Mouse (Mus musculus): ENCODE measurements around the gene Naa15.
"Not testable (repeated sequence)": the region's sequence is repeated elsewhere in the genome, so short reads cannot be mapped to it uniquely, and the experiment has no call there.

The Naa15 gene

GRCm38 (mm10) chr3:51394881-51395280 lies 20.1 kb upstream of the Naa15 start:
- no peak for DNase-seq (ENCODE audit: low spot score)

GRCm38 (mm10) chr3:51395461-51396145 lies 19.3 kb upstream of the Naa15 start:
- DNase-seq (ENCODE audit: low spot score) = no peak

GRCm38 (mm10) chr3:51396219-51397068 lies 18.5 kb upstream of the Naa15 start, which contains the start of gene Mgarp:
Mgarp (minus strand) TSS chr3:51396738.
- peak; percentile 31 for DNase-seq (ENCODE audit: low spot score)

- no peak for DNase-seq (ENCODE audit: low spot score)
These were observed 17.1 kb upstream of the Naa15 start for GRCm38 (mm10) chr3:51397700-51398299.

- DNase-seq (ENCODE audit: low spot score) = no peak
These were observed 16.3 kb upstream of the Naa15 start for GRCm38 (mm10) chr3:51398667-51399066.

GRCm38 (mm10) chr3:51399531-51399930 lies 15.4 kb upstream of the Naa15 start:
- no peak for DNase-seq (ENCODE audit: low spot score)

- no peak for DNase-seq (ENCODE audit: low spot score)
These were observed 14.3 kb upstream of the Naa15 start for GRCm38 (mm10) chr3:51400682-51401081.

- DNase-seq (ENCODE audit: low spot score) = not testable (repeated sequence)
These were observed 12.9 kb upstream of the Naa15 start for GRCm38 (mm10) chr3:51402054-51402453.

GRCm38 (mm10) chr3:51402628-51403027 lies 12.3 kb upstream of the Naa15 start:
- DNase-seq (ENCODE audit: low spot score) = no peak

GRCm38 (mm10) chr3:51407870-51408560 lies 6.9 kb upstream of the Naa15 start:
- no peak for DNase-seq (ENCODE audit: low spot score)

GRCm38 (mm10) chr3:51408561-51409183 lies 6.3 kb upstream of the Naa15 start, which contains the start of gene Ndufc1:
Ndufc1 (minus strand) TSS chr3:51408988.
- DNase-seq (ENCODE audit: low spot score) = peak; percentile 99

- no peak for DNase-seq (ENCODE audit: low spot score)
These were observed 2.5 kb upstream of the Naa15 start for GRCm38 (mm10) chr3:51412457-51412856.

- no peak for DNase-seq (ENCODE audit: low spot score)
These were observed 1.7 kb upstream of the Naa15 start for GRCm38 (mm10) chr3:51413276-51413675.

- DNase-seq (ENCODE audit: low spot score) = no peak
These were observed 1.1 kb downstream of the Naa15 start for GRCm38 (mm10) chr3:51416073-51416363.

- peak; percentile 38 for DNase-seq (ENCODE audit: low spot score)
These were observed 1.6 kb downstream of the Naa15 start for GRCm38 (mm10) chr3:51416364-51417134.

- DNase-seq (ENCODE audit: low spot score) = no peak
These were observed 2.1 kb downstream of the Naa15 start for GRCm38 (mm10) chr3:51417135-51417458.

GRCm38 (mm10) chr3:51417485-51417884 lies 2.5 kb downstream of the Naa15 start:
- no peak for DNase-seq (ENCODE audit: low spot score)

GRCm38 (mm10) chr3:51417966-51418365 lies 3.0 kb downstream of the Naa15 start:
- no peak for DNase-seq (ENCODE audit: low spot score)

GRCm38 (mm10) chr3:51421921-51422320 lies 7.0 kb downstream of the Naa15 start:
- no peak for DNase-seq (ENCODE audit: low spot score)

- DNase-seq (ENCODE audit: low spot score) = no peak
These were observed 10.4 kb downstream of the Naa15 start for GRCm38 (mm10) chr3:51425394-51425793.

GRCm38 (mm10) chr3:51434364-51434763 lies 19.4 kb downstream of the Naa15 start:
- DNase-seq (ENCODE audit: low spot score) = not testable (repeated sequence)

Data from ovary, postnatal 10 days (tissue).